Mouse (Mus musculus) G1E (cell line): ENCODE measurements around the gene Wwp2.

Experiments
- CTCF ChIP-seq: IDR thresholded peaks from 2 replicates; pipeline ENCODE4 v1.5.1; 2012; ENCODE audit warnings: low read depth, low read length, inconsistent platforms, mixed read lengths
- GATA1 ChIP-seq: IDR thresholded peaks from 2 replicates; pipeline ENCODE4 v1.6.1; 2012; ENCODE audit warnings: borderline replicate concordance, low read length, inconsistent platforms, mixed read lengths
- TAL1 ChIP-seq: conservative IDR thresholded peaks from 2 replicates; pipeline ENCODE4 v1.6.1; 2012; ENCODE audit warnings: low read depth, low read length, inconsistent platforms, mixed read lengths

DNA sequence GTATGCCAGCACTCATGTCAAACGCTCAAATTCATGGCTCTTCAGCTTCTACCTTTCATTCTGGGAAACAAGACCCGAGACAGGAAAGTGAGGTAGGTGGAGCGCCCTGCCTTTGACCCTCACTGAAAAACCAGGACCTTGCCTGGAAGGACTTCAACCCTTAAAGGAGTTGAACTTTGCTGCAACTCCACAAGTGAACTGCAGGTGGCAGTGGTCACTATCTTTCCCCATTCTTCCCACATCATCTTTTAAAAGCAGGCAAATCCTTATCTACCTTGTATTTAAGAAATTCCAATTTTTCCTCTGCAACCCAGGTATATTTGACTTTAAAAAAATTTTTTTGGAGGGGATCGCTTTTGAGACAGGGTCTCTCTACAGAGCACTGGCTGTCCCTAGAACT, 24.8 kb upstream of the Wwp2 start:
- TF ChIP-seq CTCF = peak; percentile 60
- TF ChIP-seq TAL1 = no peak
- no peak for TF ChIP-seq GATA1
